In genomic region chr4:149779966-149780365, GRCm38 (mm10) we compare ENCODE assay signal across 15 mouse cellular contexts. TPM values are rescaled to one million over a fixed set of nuclear protein-coding genes. Genes with fewer than 3 reads are reported as not detected.
A peak's percentile ranks its signal among the peaks of the same experiment; 100 is the strongest.
DNase-seq lines count a peak whose midpoint lies in the region; ATAC-seq and TF ChIP-seq lines count a peak whose summit lies in the region.
"Had no signal": no experiment of that assay in that cellular context is flagged by ENCODE, and none has a peak within 500 bp of the region (broad histone marks: within the 10 kb centered on the region; RNA-seq: fewer than 3 reads in every experiment).

No protein-coding gene starts in this region.

- no peak overlapping the region for H3K27ac ChIP-seq in lung, postnatal 0 days (ENCODE audit: low read length)
- peak overlapping the region; percentile 49; the same call in 1 of the 2 replicates for H3K27ac ChIP-seq in stomach, postnatal 0 days (replicated peaks)
- H3K27ac ChIP-seq: hindbrain, embryonic 10.5 days; hindbrain, postnatal 0 days; midbrain, embryonic 13.5 days had no signal

- H3K36me3 ChIP-seq in lung, postnatal 0 days (ENCODE audit: insufficient read depth, low read length) = no peaks in the 10 kb centered on the region
- no peaks in the 10 kb centered on the region for H3K36me3 ChIP-seq in stomach, postnatal 0 days (ENCODE audit: control insufficient read depth, insufficient read depth, low read length)
- H3K36me3 ChIP-seq: G1E; hindbrain, embryonic 10.5 days; midbrain, embryonic 13.5 days had no signal

- peak; percentile 15; the same call in 1 of the 2 replicates for ATAC-seq in lung, postnatal 0 days
- ATAC-seq in granulocyte monocyte progenitor cell, adult 5-6 weeks (replicated peaks; ENCODE audit: poor library complexity, severe bottlenecking) = peak; percentile 4; the same call in 1 of the 2 replicates
- ATAC-seq in stomach, postnatal 0 days (ENCODE audit: low FRiP score, low TSS enrichment) = no peak
- ATAC-seq: hindbrain, postnatal 0 days; midbrain, embryonic 13.5 days had no signal

- H3K4me3 ChIP-seq in lung, postnatal 0 days (ENCODE audit: low read depth, low read length) = no peak overlapping the region
- H3K4me3 ChIP-seq in stomach, postnatal 0 days (ENCODE audit: low read depth, low read length) = no peak overlapping the region
- H3K4me3 ChIP-seq: hindbrain, embryonic 10.5 days; midbrain, embryonic 13.5 days had no signal

- no peak for TF ChIP-seq CTCF in lung, postnatal 0 days (IDR thresholded peaks at IDR 0.05)
- TF ChIP-seq CTCF in stomach, postnatal 0 days (IDR thresholded peaks at IDR 0.05; ENCODE audit: low read depth) = no peak

- TF ChIP-seq EP300 in lung, postnatal 0 days (IDR thresholded peaks at IDR 0.05) = no peak
- TF ChIP-seq EP300 in stomach, postnatal 0 days (optimal IDR thresholded peaks at IDR 0.05) = no peak

- WGBS in lung, postnatal 0 days = 52% methylated on average over 9 of the region's 9 CpGs
- 79% methylated on average over 9 of the region's 9 CpGs for WGBS in stomach, postnatal 0 days

- H3K27me3 ChIP-seq in lung, postnatal 0 days (replicated peaks; ENCODE audit: insufficient read depth, low read length) = no peaks in the 10 kb centered on the region
- H3K27me3 ChIP-seq in stomach, postnatal 0 days (ENCODE audit: control insufficient read depth, insufficient read depth, low read length) = no peaks in the 10 kb centered on the region

- peaks cover 6% of the 10 kb centered on the region; the same call in 1 of the 2 replicates for H3K4me1 ChIP-seq in lung, postnatal 0 days (ENCODE audit: insufficient read depth, low read depth, low read length)
- 0 out of 2 replicates have a peak, but pooled peaks cover 3% of the 10 kb centered on the region for H3K4me1 ChIP-seq in stomach, postnatal 0 days (replicated peaks; ENCODE audit: control insufficient read depth, insufficient read depth)

- no peak overlapping the region for H3K4me2 ChIP-seq in lung, postnatal 0 days (replicated peaks; ENCODE audit: low read depth, low read length)
- H3K4me2 ChIP-seq in stomach, postnatal 0 days (replicated peaks; ENCODE audit: low read depth) = no peak overlapping the region
- H3K4me2 ChIP-seq: midbrain, embryonic 13.5 days had no signal

- no peak for DNase-seq in lung, postnatal 0 days (ENCODE audit: low spot score)
- no peak for DNase-seq in lung, postnatal 10 days
- peak; percentile 88 for DNase-seq in MN1 (ENCODE audit: low spot score)
- DNase-seq in stomach, postnatal 0 days (ENCODE audit: low spot score) = no peak
- DNase-seq in ovary, adult 18-20 months (ENCODE audit: low spot score) = no peak
- no peak for DNase-seq in urinary bladder, adult 18-20 months (ENCODE audit: low spot score in 2 of 2)
- DNase-seq: adrenal gland, postnatal 25 days; cerebellum, adult 8-10 months; gastrocnemius, postnatal 10 days; right cerebral cortex, postnatal 14 days had no signal

- no peaks in the 10 kb centered on the region for H3K9me3 ChIP-seq in lung, postnatal 0 days (ENCODE audit: low read length)
- no peaks in the 10 kb centered on the region for H3K9me3 ChIP-seq in stomach, postnatal 0 days (ENCODE audit: control insufficient read depth, low read length)
- H3K9me3 ChIP-seq: G1E; hindbrain, embryonic 10.5 days; midbrain, embryonic 13.5 days had no signal

- no peak overlapping the region for H3K9ac ChIP-seq in lung, postnatal 0 days (replicated peaks; ENCODE audit: low read depth)
- H3K9ac ChIP-seq in stomach, postnatal 0 days (ENCODE audit: low read length) = no peak overlapping the region
- H3K9ac ChIP-seq: midbrain, embryonic 13.5 days had no signal

RNA-seq across cellular contexts. Expression of gene Slc25a33, which starts 5.9 kb away (rescaled TPM):
- 7.4 and 8.6 TPM in 2 replicates for polyA plus RNA-seq in lung, postnatal 0 days (2015; fragmentation: Nextera tagmentation; extraction: Ambion mirVana)
- total RNA-seq in granulocyte monocyte progenitor cell, adult 5-6 weeks (2014; fragmentation: Nextera tagmentation) = 1.6 and 5.8 TPM in 2 replicates
- total RNA-seq in granulocyte monocyte progenitor cell, adult 5-6 weeks (2017) = 3.9 and 5.2 TPM in 2 replicates
- polyA plus RNA-seq in stomach, postnatal 0 days (2015; fragmentation: Nextera tagmentation; extraction: Ambion mirVana) = 21.7 and 22.4 TPM in 2 replicates

RNA-seq across cellular contexts. Expression of gene Tmem201, which starts 42.1 kb away (rescaled TPM):
- polyA plus RNA-seq in lung, postnatal 0 days (2015; fragmentation: Nextera tagmentation; extraction: Ambion mirVana) = 8.2 and 9.4 TPM in 2 replicates
- 14.0 and 17.6 TPM in 2 replicates for total RNA-seq in granulocyte monocyte progenitor cell, adult 5-6 weeks (2014; fragmentation: Nextera tagmentation)
- total RNA-seq in granulocyte monocyte progenitor cell, adult 5-6 weeks (2017) = 7.1 and 7.5 TPM in 2 replicates
- polyA plus RNA-seq in stomach, postnatal 0 days (2015; fragmentation: Nextera tagmentation; extraction: Ambion mirVana) = 7.5 and 8.6 TPM in 2 replicates
